Mouse (Mus musculus) CH12.LX (cell line): ENCODE data around the gene Npffr2.

ENCODE experiments used
- CTCF ChIP-seq, 2 experiments: IDR thresholded peaks in 1 of 2; conservative IDR thresholded peaks in 1 of 2; 2 replicates each; pipeline ENCODE4 v1.5.1; 2011 to 2012; ENCODE audit warnings: low read depth in 2 of 2, low read length in 2 of 2, improper control_type of control experiment in 1 of 2, inconsistent platforms in 1 of 2, mild to moderate bottlenecking in 1 of 2, moderate library complexity in 1 of 2
- ELF1 ChIP-seq: IDR thresholded peaks from 2 replicates; pipeline ENCODE4 v1.6.1; 2014; ENCODE audit warnings: low read depth, mild to moderate bottlenecking, inconsistent platforms, low read length, improper control_type of control experiment
- EP300 ChIP-seq: IDR thresholded peaks from 2 replicates; pipeline ENCODE4 v1.6.1; 2011; ENCODE audit warnings: low read length, improper control_type of control experiment
- GABPA ChIP-seq: IDR thresholded peaks from 2 replicates; pipeline ENCODE4 v1.6.1; 2012; ENCODE audit warnings: low read depth, low read length, improper control_type of control experiment, inconsistent platforms; ENCODE audit not compliant: insufficient replicate concordance
- MAFK ChIP-seq: IDR thresholded peaks from 2 replicates; pipeline ENCODE4 v1.6.1; 2011; ENCODE audit warnings: low read length, improper control_type of control experiment; ENCODE audit not compliant: insufficient replicate concordance
- NELFE ChIP-seq: IDR thresholded peaks from 2 replicates; pipeline ENCODE4 v1.6.1; 2011; ENCODE audit warnings: low read depth, low read length, improper control_type of control experiment
- POLR2A ChIP-seq: IDR thresholded peaks from 2 replicates; pipeline ENCODE4 v1.6.1; 2011; ENCODE audit warnings: low read depth, mild to moderate bottlenecking, improper control_type of control experiment, low read length
- SMC3 ChIP-seq: IDR thresholded peaks from 2 replicates; pipeline ENCODE4 v1.6.1; 2011; ENCODE audit warnings: low read depth, low read length, improper control_type of control experiment
- UBTF ChIP-seq: IDR thresholded peaks from 2 replicates; pipeline ENCODE4 v1.6.1; 2012; ENCODE audit warnings: low read depth, mild to moderate bottlenecking, inconsistent platforms, low read length, improper control_type of control experiment, moderate library complexity
- ZC3H11A ChIP-seq: IDR thresholded peaks from 2 replicates; pipeline ENCODE4 v1.6.1; 2012; ENCODE audit warnings: low read depth, mild to moderate bottlenecking, inconsistent platforms, low read length, improper control_type of control experiment
- ZNF384 ChIP-seq: IDR thresholded peaks from 2 replicates; pipeline ENCODE4 v1.6.1; 2012; ENCODE audit warnings: low read depth, low read length, improper control_type of control experiment, inconsistent platforms

DNA sequence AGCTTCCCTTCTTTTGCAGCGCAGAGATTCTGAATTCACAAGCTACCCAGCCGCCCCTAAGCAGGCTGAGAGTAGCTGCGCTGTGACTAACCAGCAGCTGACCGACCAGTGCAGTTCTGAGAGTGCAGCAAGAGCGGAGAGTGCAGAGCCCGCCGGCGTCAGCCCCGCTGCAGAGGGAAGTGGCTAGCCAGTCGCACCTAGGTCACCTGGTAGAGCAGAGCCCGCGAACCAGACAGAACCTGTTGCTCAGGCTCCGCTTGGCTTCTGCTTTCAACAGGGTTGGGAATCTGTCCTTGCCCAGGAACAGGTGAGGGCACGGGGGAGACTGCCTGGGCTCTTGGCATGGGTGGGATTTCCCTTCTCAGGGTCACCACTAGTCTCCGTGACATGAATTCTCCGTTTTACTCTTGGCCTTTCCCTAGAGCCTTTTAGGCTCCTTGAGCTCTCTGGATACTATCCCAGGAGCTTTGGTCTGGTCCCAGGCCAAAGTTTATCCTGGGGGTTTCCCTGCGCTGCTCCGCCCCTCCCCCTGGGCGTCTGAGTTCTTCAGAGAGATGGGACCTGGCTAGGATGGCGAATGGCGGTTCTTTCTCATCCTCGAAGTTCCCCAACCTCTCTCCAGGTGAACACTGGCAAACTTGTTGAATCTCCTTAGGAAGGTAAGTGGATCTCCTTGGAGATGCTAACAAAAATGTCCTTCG lies at the start of gene Npffr2:
- no peak for TF ChIP-seq POLR2A
- TF ChIP-seq UBTF: no peak
- TF ChIP-seq SMC3: no peak
- no peak for TF ChIP-seq CTCF (conservative IDR thresholded peaks at IDR 0.05 in 1 of 2, IDR thresholded peaks at IDR 0.05 in 1 of 2; ENCODE audit: low read depth in 2 of 2, low read length in 2 of 2)
- TF ChIP-seq GABPA: no peak
- TF ChIP-seq ZNF384: no peak
- TF ChIP-seq MAFK: no peak
- TF ChIP-seq ELF1: no peak
- TF ChIP-seq NELFE: no peak
- TF ChIP-seq EP300: no peak
- TF ChIP-seq ZC3H11A: no peak
